16 mouse cellular contexts compared by ENCODE assay signal in genomic region chr3:150205902-150206301, GRCm38 (mm10).
"Had no signal": no experiment of that assay in that cellular context is flagged by ENCODE, and none has a peak within 500 bp of the region (broad histone marks: within the 10 kb centered on the region; RNA-seq: fewer than 3 reads in every experiment).

No protein-coding gene starts in this region.

- H3K4me3 ChIP-seq: neural tube, embryonic 13.5 days; neural tube, embryonic 15.5 days; stomach, embryonic 15.5 days had no signal

- DNase-seq: retina, postnatal 1 day; right cerebral cortex, adult 18-20 months; right cerebral cortex, postnatal 14 days; right cerebral cortex, postnatal 25 days; right cerebral cortex, postnatal 4 days; spleen, adult 18-20 months; thymus, adult 18-20 months; thymus, adult 2 months; thymus, postnatal 14 days; thymus, postnatal 25 days; thymus, postnatal 36 days; thymus, postnatal 4 days had no signal

- H3K9me3 ChIP-seq: neural tube, embryonic 13.5 days; neural tube, embryonic 15.5 days; stomach, embryonic 15.5 days had no signal

- H3K36me3 ChIP-seq: neural tube, embryonic 13.5 days; neural tube, embryonic 15.5 days; stomach, embryonic 15.5 days had no signal

- H3K9ac ChIP-seq: neural tube, embryonic 13.5 days; neural tube, embryonic 15.5 days; stomach, embryonic 15.5 days had no signal

- H3K27ac ChIP-seq: neural tube, embryonic 13.5 days; neural tube, embryonic 15.5 days; stomach, embryonic 15.5 days; stomach, postnatal 0 days had no signal

- H3K4me1 ChIP-seq: neural tube, embryonic 13.5 days; neural tube, embryonic 15.5 days; stomach, embryonic 15.5 days had no signal

- H3K4me2 ChIP-seq: neural tube, embryonic 13.5 days; neural tube, embryonic 15.5 days; stomach, embryonic 15.5 days had no signal

- H3K27me3 ChIP-seq: neural tube, embryonic 13.5 days; neural tube, embryonic 15.5 days; stomach, embryonic 15.5 days had no signal
